10 mouse cellular contexts compared by ENCODE assay signal in the genomic region with DNA sequence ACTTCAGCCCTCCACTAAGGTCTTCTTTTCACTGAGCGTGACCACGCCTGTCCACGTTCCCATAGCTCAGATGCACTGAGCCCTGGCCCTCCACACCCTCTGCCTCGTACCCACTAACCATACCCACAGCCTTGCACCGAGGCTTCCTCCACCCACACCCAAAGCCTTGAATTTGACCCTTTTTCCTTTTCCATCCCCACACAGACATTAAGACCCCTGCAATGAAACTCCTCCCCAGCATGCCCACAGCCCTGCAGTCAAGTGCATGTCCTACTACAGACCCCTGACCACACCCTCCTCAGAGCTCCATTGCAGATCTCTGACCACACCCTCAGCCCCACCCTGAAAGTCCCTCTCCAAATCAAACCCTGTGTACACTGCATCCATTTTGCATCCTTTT. TPM values are rescaled to one million over a fixed set of nuclear protein-coding genes. Genes with fewer than 3 reads are reported as not detected.
DNase-seq lines count a peak whose midpoint lies in the region; ATAC-seq and TF ChIP-seq lines count a peak whose summit lies in the region.
"Had no signal": no experiment of that assay in that cellular context is flagged by ENCODE, and none has a peak within 500 bp of the region (broad histone marks: within the 10 kb centered on the region; RNA-seq: fewer than 3 reads in every experiment).

No protein-coding gene starts in this region.

- no peak overlapping the region for H3K27ac ChIP-seq in testis, adult 2 months (ENCODE audit: control insufficient read depth, insufficient read depth, low read depth, low read length)
- peak overlapping the region; percentile 90 for H3K27ac ChIP-seq in hindbrain, embryonic 10.5 days
- H3K27ac ChIP-seq in midbrain, embryonic 11.5 days (ENCODE audit: low read depth, low read length) = peak overlapping the region; percentile 55; the same call in 1 of the 2 replicates
- H3K27ac ChIP-seq: embryonic facial prominence, embryonic 12.5 days had no signal

- peaks cover 2% of the 10 kb centered on the region; the same call in 1 of the 2 replicates for H3K36me3 ChIP-seq in testis, adult 2 months (ENCODE audit: control insufficient read depth, insufficient read depth, low read length)
- H3K36me3 ChIP-seq in hindbrain, embryonic 10.5 days = peaks cover 31% of the 10 kb centered on the region
- peaks cover 4% of the 10 kb centered on the region; the same call in 1 of the 2 replicates for H3K36me3 ChIP-seq in midbrain, embryonic 11.5 days (ENCODE audit: control insufficient read depth, insufficient read depth, low read length)
- H3K36me3 ChIP-seq: embryonic facial prominence, embryonic 12.5 days had no signal

- peak overlapping the region; percentile 76 for H3K4me3 ChIP-seq in testis, adult 2 months (ENCODE audit: control insufficient read depth, low read depth, low read length)
- H3K4me3 ChIP-seq in hindbrain, embryonic 10.5 days = peak overlapping the region; percentile 51
- H3K4me3 ChIP-seq in midbrain, embryonic 11.5 days (ENCODE audit: low read depth, low read length) = peak overlapping the region; percentile 40

- H3K27me3 ChIP-seq in testis, adult 2 months (ENCODE audit: control insufficient read depth, insufficient read depth, low read length) = no peaks in the 10 kb centered on the region
- peaks cover 35% of the 10 kb centered on the region for H3K27me3 ChIP-seq in hindbrain, embryonic 10.5 days (ENCODE audit: insufficient read depth, poor library complexity, severe bottlenecking)
- H3K27me3 ChIP-seq in midbrain, embryonic 11.5 days (ENCODE audit: control insufficient read depth, insufficient read depth, low read length) = peaks cover 19% of the 10 kb centered on the region

- no peaks in the 10 kb centered on the region for H3K9me3 ChIP-seq in hindbrain, embryonic 10.5 days
- H3K9me3 ChIP-seq in midbrain, embryonic 11.5 days (ENCODE audit: control insufficient read depth, low read length) = no peaks in the 10 kb centered on the region
- H3K9me3 ChIP-seq: embryonic facial prominence, embryonic 12.5 days had no signal

- H3K4me2 ChIP-seq in midbrain, embryonic 11.5 days = peak overlapping the region; percentile 64

- ATAC-seq in midbrain, embryonic 11.5 days (ENCODE audit: low FRiP score) = no peak

- H3K4me1 ChIP-seq in testis, adult 2 months (ENCODE audit: control insufficient read depth, insufficient read depth, low read length) = peaks cover 37% of the 10 kb centered on the region
- H3K4me1 ChIP-seq in hindbrain, embryonic 10.5 days (replicated peaks) = peaks cover 91% of the 10 kb centered on the region
- peaks cover 54% of the 10 kb centered on the region for H3K4me1 ChIP-seq in midbrain, embryonic 11.5 days (ENCODE audit: control insufficient read depth, insufficient read depth, low read length)

- no peak for DNase-seq in testis, postnatal 10 days (ENCODE audit: low spot score)
- no peak for DNase-seq in hindbrain, embryonic 10.5 days (ENCODE audit: low spot score)
- DNase-seq in midbrain, embryonic 11.5 days (ENCODE audit: low spot score, missing footprints) = no peak
- DNase-seq in urinary bladder, postnatal 25 days (ENCODE audit: low spot score) = no peak
- no peak for DNase-seq in right cerebral cortex, postnatal 14 days
- DNase-seq in frontal cortex, postnatal 10 days (ENCODE audit: low spot score in 2 of 2) = no peak
- DNase-seq: thymus, postnatal 25 days had no signal

- TF ChIP-seq CTCF in testis, adult 2 months (IDR thresholded peaks at IDR 0.05; ENCODE audit: control insufficient read depth, insufficient read depth, insufficient replicate concordance, low read depth, low read length) = no peak

- H3K9ac ChIP-seq in midbrain, embryonic 11.5 days (ENCODE audit: low read length) = peak overlapping the region; percentile 32
- H3K9ac ChIP-seq: embryonic facial prominence, embryonic 12.5 days had no signal

- 85% methylated on average over 5 of the region's 5 CpGs for WGBS in hindbrain, embryonic 10.5 days
- WGBS in midbrain, embryonic 11.5 days = 93% methylated on average over 5 of the region's 5 CpGs

- no peak for TF ChIP-seq POLR2A in testis, adult 2 months (IDR thresholded peaks at IDR 0.05; ENCODE audit: control insufficient read depth, low read depth, low read length)

RNA-seq across cellular contexts. Expression of a gene that starts 1.5 kb away (rescaled TPM):
- polyA plus RNA-seq in testis, adult 2 months (2012; rRNA removed) = 21.5 and 23.4 TPM in 2 replicates
- 131 and 243 TPM in 2 replicates for polyA plus RNA-seq in hindbrain, embryonic 10.5 days (2016; fragmentation: Nextera tagmentation; extraction: Ambion mirVana)
- polyA plus RNA-seq in midbrain, embryonic 11.5 days (2014; fragmentation: Nextera tagmentation; extraction: Ambion mirVana) = 106 and 107 TPM in 2 replicates

RNA-seq across cellular contexts. Expression of a gene that starts 26.9 kb away (rescaled TPM):
- polyA plus RNA-seq in testis, adult 2 months (2012; rRNA removed) = 45.4 and 50.1 TPM in 2 replicates
- 23.3 and 29.2 TPM in 2 replicates for polyA plus RNA-seq in hindbrain, embryonic 10.5 days (2016; fragmentation: Nextera tagmentation; extraction: Ambion mirVana)
- polyA plus RNA-seq in midbrain, embryonic 11.5 days (2014; fragmentation: Nextera tagmentation; extraction: Ambion mirVana) = 14.5 and 19.0 TPM in 2 replicates

RNA-seq across cellular contexts. Expression of a gene that starts 48.7 kb away (rescaled TPM):
- polyA plus RNA-seq in testis, adult 2 months (2012; rRNA removed) = 0.19 and 0.41 TPM in 2 replicates
- polyA plus RNA-seq in hindbrain, embryonic 10.5 days (2016; fragmentation: Nextera tagmentation; extraction: Ambion mirVana) = 24.1 and 36.7 TPM in 2 replicates
- 19.8 and 24.3 TPM in 2 replicates for polyA plus RNA-seq in midbrain, embryonic 11.5 days (2014; fragmentation: Nextera tagmentation; extraction: Ambion mirVana)

RNA-seq across cellular contexts. Expression of a gene that starts 56.4 kb away (rescaled TPM):
- polyA plus RNA-seq in testis, adult 2 months (2012; rRNA removed) = 75.6 and 79.0 TPM in 2 replicates
- 1.8 and 2.5 TPM in 2 replicates for polyA plus RNA-seq in hindbrain, embryonic 10.5 days (2016; fragmentation: Nextera tagmentation; extraction: Ambion mirVana)
- polyA plus RNA-seq in midbrain, embryonic 11.5 days (2014; fragmentation: Nextera tagmentation; extraction: Ambion mirVana) = 1.9 and 2.7 TPM in 2 replicates
- polyA plus RNA-seq: heart, embryonic 11.5 days had no signal

RNA-seq across cellular contexts. Expression of a gene that starts 56.5 kb away (rescaled TPM):
- polyA plus RNA-seq in testis, adult 2 months (2012; rRNA removed) = 174 and 187 TPM in 2 replicates
- 0.12 TPM in 1 of 2 replicates, not detected in the other for polyA plus RNA-seq in hindbrain, embryonic 10.5 days (2016; fragmentation: Nextera tagmentation; extraction: Ambion mirVana)
- polyA plus RNA-seq in midbrain, embryonic 11.5 days (2014; fragmentation: Nextera tagmentation; extraction: Ambion mirVana) = not detected in 2 replicates
- polyA plus RNA-seq: embryonic facial prominence, embryonic 12.5 days; heart, embryonic 11.5 days had no signal

Comparison
In these comparisons a context has a peak if more than half of its experiments do, and no peak if none do; other contexts are left out.
1. RNA of a gene that starts 48.7 kb away (polyA plus RNA-seq): 24.1 to 36.7 TPM in hindbrain, embryonic 10.5 days and 19.8 to 24.3 TPM in midbrain, embryonic 11.5 days; 0.19 to 0.41 TPM in testis, adult 2 months; every median in the first group is over 10 times any median in the second.
2. Peak in every context shown above with its lines, with median percentiles within 50 percentile points of each other: H3K4me3 ChIP-seq.